Mouse (Mus musculus) embryonic facial prominence, embryonic 14.5 days (tissue): ENCODE measurements around the gene Hoxd10. TPM values are rescaled to one million over a fixed set of nuclear protein-coding genes. Genes with fewer than 3 reads are reported as not detected.

Source experiments
- ATAC-seq: fragments of 200-750 bp; cut with Nextera tagmentation; 2 replicates; pipeline ENCODE4 v1.8.0; 2017; ENCODE audit warnings: low read depth, moderate number of reproducible peaks, moderate TSS enrichment
- DNase-seq: peaks from one replicate; pipeline ENCODE4 v3.0.0-alpha.2; 2015; ENCODE audit warnings: low spot score
- H3K27ac ChIP-seq: fragments of 300-500 bp; sonication (generic); replicated peaks from 2 replicates; pipeline ENCODE4 v1.5.1; 2014; ENCODE audit warnings: low read depth, mild to moderate bottlenecking, low read length, moderate library complexity
- H3K27me3 ChIP-seq: fragments of 300-500 bp; sonication (generic); replicated peaks from 2 replicates; pipeline ENCODE4 v1.6.1; 2014; ENCODE audit warnings: low read length; ENCODE audit not compliant: control insufficient read depth, insufficient read depth
- H3K36me3 ChIP-seq: fragments of 300-500 bp; sonication (generic); 2 replicates; pipeline ENCODE4 v1.6.1; 2014; ENCODE audit warnings: low read length, mixed read lengths; ENCODE audit not compliant: control insufficient read depth, insufficient read depth
- H3K4me1 ChIP-seq: fragments of 300-500 bp; sonication (generic); 2 replicates; pipeline ENCODE4 v1.6.1; 2014; ENCODE audit warnings: antibody characterized with exemption, low read length; ENCODE audit not compliant: control insufficient read depth, insufficient read depth
- H3K4me2 ChIP-seq: fragments of 300-500 bp; sonication (generic); 2 replicates; pipeline ENCODE4 v1.6.1; 2014; ENCODE audit warnings: low read depth, mild to moderate bottlenecking, low read length, moderate library complexity, mixed read lengths
- H3K4me3 ChIP-seq: fragments of 300-500 bp; sonication (generic); 2 replicates; pipeline ENCODE4 v1.5.1; 2014; ENCODE audit warnings: low read depth, mild to moderate bottlenecking, low read length
- H3K9ac ChIP-seq: fragments of 300-500 bp; sonication (generic); 2 replicates; pipeline ENCODE4 v1.6.1; 2014; ENCODE audit warnings: low read depth, mild to moderate bottlenecking, low read length, moderate library complexity, mixed read lengths
- H3K9me3 ChIP-seq: fragments of 300-500 bp; sonication (generic); 2 replicates; pipeline ENCODE4 v1.6.1; 2016; ENCODE audit warnings: low read length; ENCODE audit not compliant: control insufficient read depth
- WGBS: fragments of 180-500 bp; shearing (Covaris S2); extraction: QIAGEN DNeasy Blood & Tissue Kit; methylation state at CpG from one replicate; pipeline ENCODE4 v1.1.7; 2014; 5-methylcytosine and 5-hydroxymethylcytosine counted together
- polyA plus RNA-seq: library from polyadenylated mRNA; unstranded; fragments of >200 nt; fragmentation: Nextera tagmentation; extraction: Ambion mirVana; gene quantifications from 2 replicates; pipeline ENCODE4 v1.2.1, GENCODE M21; 2014

Hoxd10 gene
- polyA plus RNA-seq, 1 experiment from 2014 or later = 0.45 TPM

DNA sequence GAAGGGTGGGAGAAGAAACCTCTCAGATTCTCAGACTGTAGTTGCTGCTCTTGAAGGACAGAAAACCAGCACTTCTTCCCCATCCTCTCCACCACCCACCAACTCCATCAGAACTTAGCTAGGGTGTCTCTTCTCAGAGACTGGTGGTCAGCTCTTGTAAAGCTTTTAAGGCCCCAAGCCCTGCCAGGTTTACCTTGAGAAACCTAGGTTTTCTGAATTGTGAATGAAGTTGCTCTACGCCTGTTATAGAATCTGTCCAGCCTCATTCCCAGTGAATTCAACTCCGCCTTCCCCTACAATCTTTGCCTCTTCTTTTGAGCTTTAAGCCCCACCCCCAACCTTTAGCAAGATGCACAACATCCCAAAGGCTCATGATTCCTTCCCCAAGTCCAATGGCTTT lies 14.6 kb upstream of the Hoxd10 start:
- no peaks in the 10 kb centered on the region for H3K9me3 ChIP-seq
- H3K36me3 ChIP-seq = no peaks in the 10 kb centered on the region
- WGBS = 4% methylated on average over 2 of the region's 2 CpGs
- H3K4me3 ChIP-seq = no peak overlapping the region
- no peak overlapping the region for H3K27ac ChIP-seq
- DNase-seq (no peak), ATAC-seq (no peak)
- H3K4me2 ChIP-seq = no peak overlapping the region
- no peak overlapping the region for H3K9ac ChIP-seq
- H3K4me1 ChIP-seq = peaks cover 4% of the 10 kb centered on the region; the same call in 1 of the 2 replicates
- peaks cover 100% of the 10 kb centered on the region for H3K27me3 ChIP-seq

GRCm38 (mm10) chr2:74678891-74679595 lies 12.7 kb upstream of the Hoxd10 start, which contains the start of gene Hoxd11:
Gene Hoxd11 (plus strand): TSS chr2:74679557.
- Histone ChIP-seq H3K27ac (no peak within 1 kb of the TSS), H3K4me1 (0 out of 2 replicates have a peak, but pooled peaks cover 4% of the 10 kb centered on the region), H3K4me2 (no peak within 1 kb of the TSS), H3K4me3 (0 out of 2 replicates have a peak within 1 kb of the TSS, but pooled peaks have one; percentile 3), H3K36me3 (no peaks in the 10 kb centered on the region), H3K9ac (no peak within 1 kb of the TSS), H3K9me3 (no peaks in the 10 kb centered on the region), H3K27me3 (peaks cover 100% of the 10 kb centered on the region)
- WGBS = 1% methylated on average over 14 of the region's 15 CpGs
- no peak for DNase-seq
- ATAC-seq = no peak

DNA sequence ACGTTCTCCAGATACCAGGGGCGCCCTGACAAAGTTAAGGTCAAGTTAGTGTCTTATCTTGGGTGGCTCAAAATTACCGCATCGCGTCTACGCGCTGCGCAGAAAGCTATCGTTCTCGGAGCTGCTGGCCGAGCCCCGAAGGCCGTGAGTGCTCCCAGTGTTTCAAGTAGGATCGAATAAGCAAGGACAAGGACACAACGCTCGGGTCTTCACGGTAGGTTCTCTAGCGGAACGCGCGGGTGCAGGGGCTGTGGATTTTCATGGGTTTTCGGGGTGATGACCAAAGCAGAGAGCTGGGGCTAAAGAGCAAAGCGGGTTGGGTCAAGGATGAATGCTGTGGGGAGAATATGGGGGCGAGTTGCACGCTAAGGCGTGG lies 12.1 kb upstream of the Hoxd10 start:
- Histone ChIP-seq H3K4me3 (0 out of 2 replicates have a peak overlapping the region, but pooled peaks have one; percentile 3), H3K9me3 (no peaks in the 10 kb centered on the region), H3K4me2 (no peak overlapping the region), H3K27ac (no peak overlapping the region), H3K4me1 (0 out of 2 replicates have a peak, but pooled peaks cover 4% of the 10 kb centered on the region), H3K36me3 (no peaks in the 10 kb centered on the region), H3K9ac (no peak overlapping the region), H3K27me3 (peaks cover 100% of the 10 kb centered on the region)
- no peak for DNase-seq
- ATAC-seq = no peak
- WGBS = under 1% methylated on average over 26 of the region's 26 CpGs

GRCm38 (mm10) chr2:74679980-74680379 lies 11.7 kb upstream of the Hoxd10 start:
- Histone ChIP-seq H3K9ac (no peak overlapping the region), H3K27me3 (peaks cover 100% of the 10 kb centered on the region), H3K36me3 (no peaks in the 10 kb centered on the region), H3K4me3 (no peak overlapping the region), H3K4me1 (0 out of 2 replicates have a peak, but pooled peaks cover 4% of the 10 kb centered on the region), H3K27ac (no peak overlapping the region), H3K9me3 (no peaks in the 10 kb centered on the region), H3K4me2 (no peak overlapping the region)
- DNase-seq (no peak), ATAC-seq (no peak)
- under 1% methylated on average over 23 of the region's 23 CpGs for WGBS

DNA sequence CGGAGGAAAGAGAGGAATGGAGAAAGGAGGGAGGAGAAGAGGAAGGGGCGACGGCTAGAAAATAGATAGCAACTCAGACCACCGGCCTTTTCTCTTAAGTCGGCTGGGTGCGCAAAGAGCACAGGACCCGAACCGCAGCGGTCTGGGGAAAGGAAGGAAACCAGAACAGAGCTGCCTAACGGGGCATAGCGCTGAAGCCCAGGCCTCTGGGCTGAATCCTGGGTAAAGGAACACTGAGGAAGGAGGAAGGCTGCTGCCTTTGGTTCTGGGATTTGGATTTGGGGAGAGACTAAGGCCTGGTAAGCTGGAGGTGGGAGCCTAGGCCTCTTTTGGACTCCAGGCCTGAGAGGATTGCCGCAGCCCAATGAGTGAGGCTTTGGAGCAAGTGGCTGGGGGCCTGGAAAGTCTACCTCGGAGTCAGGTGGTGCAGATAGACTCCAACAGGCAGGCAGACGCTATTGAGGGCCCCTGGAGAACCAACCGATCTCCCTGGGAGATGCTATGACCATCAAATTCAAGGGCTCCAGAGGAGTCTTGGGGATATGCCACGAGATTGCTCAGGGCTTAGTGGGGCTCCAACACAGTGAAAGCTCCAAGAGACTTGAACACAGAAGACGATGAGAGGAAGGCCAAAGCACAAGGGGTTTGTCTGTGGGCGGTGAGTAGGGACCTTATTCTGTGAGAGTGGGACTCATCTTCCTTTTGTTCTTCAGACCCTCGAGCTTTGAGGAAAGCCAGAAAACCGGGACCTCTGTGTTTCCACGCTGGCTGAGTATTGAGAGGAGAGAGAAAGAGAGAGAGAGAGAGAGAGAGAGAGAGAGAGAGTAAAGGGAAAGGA lies 10.9 kb upstream of the Hoxd10 start:
- ATAC-seq (no peak), DNase-seq (no peak)
- Histone ChIP-seq H3K27me3 (peaks cover 100% of the 10 kb centered on the region), H3K27ac (no peak overlapping the region), H3K4me1 (0 out of 2 replicates have a peak, but pooled peaks cover 4% of the 10 kb centered on the region), H3K9ac (no peak overlapping the region), H3K9me3 (no peaks in the 10 kb centered on the region), H3K36me3 (no peaks in the 10 kb centered on the region), H3K4me3 (no peak overlapping the region), H3K4me2 (no peak overlapping the region)
- 3% methylated on average over 21 of the region's 21 CpGs for WGBS

DNA sequence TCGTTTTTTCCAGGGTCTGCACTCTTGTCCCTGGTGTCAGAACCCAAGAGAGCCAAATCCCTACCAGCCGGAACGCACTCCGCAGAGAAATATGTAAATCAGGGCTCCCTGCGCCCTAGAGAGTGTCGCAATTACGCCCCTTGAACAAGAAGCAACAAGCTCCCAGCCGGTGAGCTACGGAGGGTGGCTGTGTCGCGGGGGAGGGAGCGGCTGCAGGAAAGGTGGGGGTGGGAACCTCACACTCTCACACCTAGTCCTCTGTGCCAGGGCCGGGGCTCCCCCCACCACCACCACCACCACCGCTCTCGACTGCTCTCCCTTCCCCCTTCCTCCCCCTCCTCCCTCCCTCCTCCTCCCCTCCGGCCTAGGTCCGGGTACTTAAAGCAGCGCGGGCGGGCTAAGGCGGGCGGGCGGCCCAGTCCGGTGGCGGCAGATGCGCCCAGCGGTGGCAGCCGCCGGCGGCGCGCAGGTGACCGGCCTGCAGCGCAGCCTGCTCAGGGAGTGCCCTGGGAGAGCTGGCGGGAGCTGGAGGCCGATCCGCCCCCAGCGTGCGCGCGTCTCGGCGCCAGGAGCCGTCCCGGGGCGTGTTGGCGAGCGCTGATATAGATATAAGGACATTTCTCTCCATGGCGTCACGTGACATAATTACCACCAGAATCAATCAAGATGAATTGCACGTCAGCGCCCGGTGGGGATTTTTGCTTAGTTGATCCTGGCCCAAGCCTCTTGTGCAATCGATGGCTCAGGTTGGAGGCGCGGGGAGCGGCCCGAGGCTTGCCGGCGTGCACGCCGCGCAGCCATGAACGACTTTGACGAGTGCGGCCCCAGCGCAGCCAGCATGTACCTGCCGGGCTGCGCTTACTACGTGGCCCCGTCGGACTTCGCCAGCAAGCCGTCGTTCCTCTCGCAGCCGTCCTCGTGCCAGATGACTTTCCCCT lies 9.9 kb upstream of the Hoxd10 start:
- H3K4me1 ChIP-seq = 0 out of 2 replicates have a peak, but pooled peaks cover 4% of the 10 kb centered on the region
- no peak overlapping the region for H3K9ac ChIP-seq
- peak overlapping the region; percentile 46 for H3K4me2 ChIP-seq
- no peak for DNase-seq
- peaks cover 99% of the 10 kb centered on the region for H3K27me3 ChIP-seq
- no peaks in the 10 kb centered on the region for H3K36me3 ChIP-seq
- WGBS = 2% methylated on average over 63 of the region's 78 CpGs
- no peak for ATAC-seq
- no peak overlapping the region for H3K27ac ChIP-seq
- no peaks in the 10 kb centered on the region for H3K9me3 ChIP-seq
- H3K4me3 ChIP-seq = peak overlapping the region; percentile 28

GRCm38 (mm10) chr2:74682796-74683195 lies 8.9 kb upstream of the Hoxd10 start:
- H3K4me2 ChIP-seq = peak overlapping the region; percentile 46
- H3K27me3 ChIP-seq = peaks cover 99% of the 10 kb centered on the region
- DNase-seq (no peak), ATAC-seq (no peak)
- 0 out of 2 replicates have a peak, but pooled peaks cover 4% of the 10 kb centered on the region for H3K4me1 ChIP-seq
- H3K9me3 ChIP-seq = no peaks in the 10 kb centered on the region
- no peak overlapping the region for H3K9ac ChIP-seq
- H3K27ac ChIP-seq = no peak overlapping the region
- 1% methylated on average over 25 of the region's 51 CpGs for WGBS
- H3K36me3 ChIP-seq = no peaks in the 10 kb centered on the region
- H3K4me3 ChIP-seq = peak overlapping the region; percentile 28

DNA sequence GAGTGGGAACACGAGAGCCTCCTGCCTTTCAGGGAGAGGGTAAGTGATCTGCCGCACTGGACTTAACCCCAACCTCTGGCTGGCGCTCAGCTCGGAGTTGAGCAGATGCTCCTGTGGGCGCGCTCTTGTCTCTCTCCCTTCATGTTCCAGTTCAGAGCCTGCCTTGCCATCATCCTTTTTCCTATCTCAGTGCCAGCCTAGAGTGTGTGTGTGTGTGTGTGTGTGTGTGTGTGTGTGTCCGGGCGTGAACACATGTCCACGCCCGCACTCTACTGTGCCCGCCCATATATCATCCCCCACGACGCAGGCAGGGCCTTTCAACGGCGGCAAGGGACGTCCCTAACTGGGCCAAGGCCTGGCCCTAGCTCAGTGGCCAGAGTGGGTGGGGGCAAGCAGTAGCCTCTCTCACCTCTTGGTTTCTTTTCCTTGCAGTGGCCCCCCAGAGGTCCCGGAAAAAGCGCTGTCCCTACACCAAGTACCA lies 8.2 kb upstream of the Hoxd10 start:
- Histone ChIP-seq H3K36me3 (no peaks in the 10 kb centered on the region), H3K9me3 (no peaks in the 10 kb centered on the region), H3K4me2 (no peak overlapping the region), H3K4me3 (no peak overlapping the region), H3K9ac (no peak overlapping the region), H3K27ac (no peak overlapping the region), H3K27me3 (peaks cover 99% of the 10 kb centered on the region), H3K4me1 (0 out of 2 replicates have a peak, but pooled peaks cover 4% of the 10 kb centered on the region)
- WGBS = 2% methylated on average over 18 of the region's 18 CpGs
- DNase-seq (no peak), ATAC-seq (no peak)
